Mouse (Mus musculus): ENCODE data around the gene Mboat2. TPM values are rescaled to one million over a fixed set of nuclear protein-coding genes. Genes with fewer than 3 reads are reported as not detected.

The Mboat2 gene
- polyA plus RNA-seq, 1 experiment from 2014 or later: 46.6 TPM

DNA sequence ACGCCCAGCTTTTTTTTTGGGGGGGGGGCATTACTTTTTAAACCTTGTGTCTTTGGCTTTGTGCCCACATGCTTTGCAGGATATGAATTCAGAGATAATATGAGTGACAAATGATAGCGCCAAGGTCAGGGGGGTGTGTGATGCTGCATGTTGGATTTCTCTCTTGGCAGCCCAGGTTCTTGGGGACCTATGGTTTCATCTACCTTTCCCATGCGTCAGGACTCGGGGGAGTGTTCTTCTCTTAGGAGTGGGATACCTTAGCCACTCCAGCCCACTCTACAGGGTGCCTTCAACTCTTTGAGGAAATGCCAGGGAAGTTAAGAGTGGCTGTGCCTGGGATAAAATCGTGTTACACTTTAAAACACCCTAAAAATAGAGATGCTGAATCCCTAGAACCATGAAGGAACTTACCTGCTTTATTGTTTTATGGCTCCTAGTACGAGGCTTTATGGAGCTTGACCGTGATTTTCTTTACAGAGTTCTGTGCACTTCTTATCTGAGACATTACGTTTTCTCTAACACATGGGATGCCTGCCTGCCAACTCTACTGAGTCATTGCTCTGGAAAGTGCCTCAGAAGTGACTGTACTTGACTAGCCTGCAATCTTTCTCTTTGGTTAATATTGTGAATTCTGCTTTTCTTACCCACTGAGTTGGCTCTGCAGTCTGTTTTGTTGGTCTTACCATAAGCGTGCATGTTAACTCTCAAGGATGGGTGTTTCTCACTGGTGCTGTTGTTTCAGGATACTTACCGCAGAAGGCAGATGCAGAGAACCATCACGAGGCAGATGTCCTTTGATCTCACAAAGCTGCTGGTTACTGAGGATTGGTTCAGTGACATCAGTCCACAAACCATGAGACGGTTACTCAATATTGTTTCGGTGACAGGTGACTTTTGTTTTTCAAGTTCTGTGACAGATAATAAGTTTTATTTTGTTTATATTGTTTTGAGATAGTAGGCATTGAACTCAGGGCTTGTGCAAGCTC, 182.2 kb downstream of the Mboat2 start:
- Histone ChIP-seq H3K27ac (no peak overlapping the region), H3K4me3 (no peak overlapping the region), H3K36me3 (replicated peaks) (peaks cover 87% of the 10 kb centered on the region), H3K9me3 (no peaks in the 10 kb centered on the region), H3K4me1 (no peaks in the 10 kb centered on the region), H3K27me3 (ENCODE audit: poor library complexity, severe bottlenecking) (no peaks in the 10 kb centered on the region)
- DNase-seq (ENCODE audit: extremely low spot score, low spot score): no peak
- 92% methylated on average over 13 of the region's 13 CpGs for WGBS

Other genes with a start within 250 kb of the Mboat2 start
- 10.5 and 10.6 TPM in 2 replicates for gene Klf11, start 179.6 kb upstream of the Mboat2 start, polyA plus RNA-seq (2016; fragmentation: Nextera tagmentation; extraction: Ambion mirVana)
- 0.40 and 0.79 TPM in 2 replicates for gene Cys1, start 149.1 kb upstream of the Mboat2 start, polyA plus RNA-seq (2016; fragmentation: Nextera tagmentation; extraction: Ambion mirVana)
- 828 and 834 TPM in 2 replicates for gene Rrm2, start 122.6 kb upstream of the Mboat2 start, polyA plus RNA-seq (2016; fragmentation: Nextera tagmentation; extraction: Ambion mirVana)
- 17.2 and 20.0 TPM in 2 replicates for gene Kidins220, start 144.0 kb downstream of the Mboat2 start, polyA plus RNA-seq (2016; fragmentation: Nextera tagmentation; extraction: Ambion mirVana)